Mouse (Mus musculus): Measurements from ENCODE around the gene Pyroxd1.
"Not testable (repeated sequence)": the region's sequence is repeated elsewhere in the genome, so short reads cannot be mapped to it uniquely, and the experiment has no call there.

Pyroxd1 gene

GRCm38 (mm10) chr6:142345440-142346038 lies at the start of gene Pyroxd1:
Pyroxd1 (plus strand) TSS chr6:142345654.
- in situ Hi-C loops (cut with MboI) = no loop called here

GRCm38 (mm10) chr6:142298098-142298497 lies 47.4 kb upstream of the Pyroxd1 start, which contains the start of gene Iapp:
Iapp (plus strand) TSS chr6:142298423.
- in situ Hi-C loops (cut with MboI) = no loop called here

- in situ Hi-C loops (cut with MboI) = no loop called here
These were observed 40.4 kb upstream of the Pyroxd1 start for GRCm38 (mm10) chr6:142305076-142305475.

GRCm38 (mm10) chr6:142314285-142314684 lies 31.2 kb upstream of the Pyroxd1 start:
- in situ Hi-C loops (cut with MboI) = no loop called here

- in situ Hi-C loops (cut with MboI) = no loop called here
These were observed 28.3 kb upstream of the Pyroxd1 start for GRCm38 (mm10) chr6:142317106-142317505.

- in situ Hi-C loops (cut with MboI) = no loop called here
These were observed 22.6 kb upstream of the Pyroxd1 start, which contains the start of gene Slco1a5 for GRCm38 (mm10) chr6:142322881-142323280. Slco1a5 (minus strand) TSS chr6:142322981.

- in situ Hi-C loops (cut with MboI) = no loop called here
These were observed 18.9 kb upstream of the Pyroxd1 start for GRCm38 (mm10) chr6:142326598-142326997.

GRCm38 (mm10) chr6:142329201-142329600 lies 16.3 kb upstream of the Pyroxd1 start:
- in situ Hi-C loops (cut with MboI) = no loop called here

- in situ Hi-C loops (cut with MboI) = no loop called here
These were observed 6.5 kb upstream of the Pyroxd1 start for GRCm38 (mm10) chr6:142338961-142339360.

- in situ Hi-C loops (cut with MboI) = no loop called here
These were observed 5.9 kb upstream of the Pyroxd1 start for GRCm38 (mm10) chr6:142339576-142339975.

- in situ Hi-C loops (cut with MboI) = no loop called here
These were observed 1.9 kb upstream of the Pyroxd1 start for GRCm38 (mm10) chr6:142343561-142343960.

GRCm38 (mm10) chr6:142346181-142347110 lies 992 bp downstream of the Pyroxd1 start:
- in situ Hi-C loops (cut with MboI) = no loop called here

GRCm38 (mm10) chr6:142347431-142348385 lies 2.3 kb downstream of the Pyroxd1 start:
- in situ Hi-C loops (cut with MboI) = no loop called here

- in situ Hi-C loops (cut with MboI) = not testable (repeated sequence)
These were observed 6.6 kb downstream of the Pyroxd1 start for GRCm38 (mm10) chr6:142352099-142352498.

GRCm38 (mm10) chr6:142357106-142357505 lies 11.7 kb downstream of the Pyroxd1 start:
- in situ Hi-C loops (cut with MboI) = no loop called here

- in situ Hi-C loops (cut with MboI) = no loop called here
These were observed 16.6 kb downstream of the Pyroxd1 start for GRCm38 (mm10) chr6:142362036-142362435.

GRCm38 (mm10) chr6:142363019-142363576 lies 17.6 kb downstream of the Pyroxd1 start:
- in situ Hi-C loops (cut with MboI) = no loop called here

- in situ Hi-C loops (cut with MboI) = no loop called here
These were observed 20.5 kb downstream of the Pyroxd1 start for GRCm38 (mm10) chr6:142365742-142366472.

- in situ Hi-C loops (cut with MboI) = no loop called here
These were observed 21.1 kb downstream of the Pyroxd1 start for GRCm38 (mm10) chr6:142366473-142367018.

GRCm38 (mm10) chr6:142367565-142367964 lies 22.1 kb downstream of the Pyroxd1 start:
- in situ Hi-C loops (cut with MboI) = no loop called here

All from mature B cell (primary cell).